Mouse (Mus musculus) ovary, adult 18-20 months (tissue): ENCODE measurements around the gene Dennd1a.

Experiments used
- DNase-seq: peaks from one replicate; pipeline ENCODE4 v3.0.0; 2022; ENCODE audit warnings: low spot score, mixed read lengths

The Dennd1a gene

DNA sequence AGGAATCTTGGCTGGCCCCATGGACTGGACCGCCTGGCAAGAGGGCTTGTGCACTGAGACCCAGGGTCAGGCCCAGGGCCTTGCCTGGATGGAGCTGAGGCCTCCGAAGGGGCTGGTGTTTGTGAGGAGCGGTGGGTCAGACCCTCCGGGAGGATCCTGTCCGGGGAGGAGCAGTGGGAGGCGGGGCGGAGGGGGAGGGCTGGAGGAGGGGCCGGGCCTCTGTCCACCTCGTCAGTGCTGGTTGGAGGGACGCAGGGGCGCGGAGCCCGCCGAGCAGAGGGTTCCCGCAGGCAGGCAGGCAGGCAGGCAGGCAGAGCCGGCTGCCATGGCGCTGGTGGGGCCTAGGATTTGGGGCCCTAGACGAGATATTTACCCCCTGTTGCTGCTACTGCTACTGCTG is 511.2 kb downstream of the Dennd1a start, which contains the start of gene Crb2:
Gene Crb2, plus strand, starts transcription at position 234 of the 400 bp plus-strand sequence.
- no peak for DNase-seq

DNA sequence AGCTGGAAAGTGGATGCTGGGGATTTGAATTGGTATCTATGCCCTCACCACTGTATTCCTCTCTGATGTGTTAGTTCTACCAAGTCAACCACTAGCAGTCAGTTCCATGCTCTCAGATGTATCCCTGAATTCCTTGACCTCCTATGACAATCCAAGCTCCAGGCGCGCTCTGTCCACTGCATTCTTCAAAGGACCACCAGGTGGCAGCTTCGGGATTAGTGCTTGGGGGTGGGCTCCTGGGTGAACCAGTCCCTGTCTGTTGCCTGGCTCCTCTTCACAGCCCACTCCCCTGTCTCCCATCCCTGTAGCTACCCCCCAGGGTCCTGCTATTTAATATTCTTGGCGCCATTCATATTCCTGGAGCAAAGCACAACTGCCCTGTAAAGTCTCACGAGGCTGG is 512.6 kb downstream of the Dennd1a start:
- no peak for DNase-seq

DNA sequence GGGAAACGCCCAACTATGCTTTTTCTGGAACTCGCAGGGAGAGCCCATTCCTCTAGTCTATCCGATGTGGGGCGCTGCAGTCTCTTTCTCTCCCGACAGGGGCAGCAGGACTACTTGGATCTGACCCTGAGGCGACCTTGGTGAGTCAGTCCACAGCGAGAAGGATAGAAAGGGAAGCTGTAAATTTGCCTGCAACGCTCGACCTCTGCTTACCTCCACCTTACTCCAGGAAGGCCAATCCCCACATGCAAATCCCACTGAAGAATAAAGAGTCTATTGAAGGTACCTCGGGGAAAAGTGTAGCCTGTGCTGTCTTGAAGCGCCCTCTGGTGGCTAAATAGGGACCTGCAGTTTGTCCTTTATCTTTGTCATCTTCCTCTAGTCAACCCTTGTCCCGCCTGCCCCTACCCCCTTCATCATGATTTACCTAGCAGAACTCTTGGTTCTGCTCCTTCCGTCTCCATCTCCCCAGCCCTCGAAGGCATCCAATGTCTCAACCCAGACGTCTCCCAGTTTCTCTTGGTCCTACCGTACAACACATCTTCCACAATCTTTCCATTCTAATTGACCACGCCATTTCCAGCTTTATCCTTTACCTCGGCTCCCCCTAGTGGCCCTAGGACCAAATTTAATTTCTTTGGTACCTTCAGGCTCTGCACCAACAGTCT is 515.4 kb downstream of the Dennd1a start:
- peak; percentile 50 for DNase-seq

DNA sequence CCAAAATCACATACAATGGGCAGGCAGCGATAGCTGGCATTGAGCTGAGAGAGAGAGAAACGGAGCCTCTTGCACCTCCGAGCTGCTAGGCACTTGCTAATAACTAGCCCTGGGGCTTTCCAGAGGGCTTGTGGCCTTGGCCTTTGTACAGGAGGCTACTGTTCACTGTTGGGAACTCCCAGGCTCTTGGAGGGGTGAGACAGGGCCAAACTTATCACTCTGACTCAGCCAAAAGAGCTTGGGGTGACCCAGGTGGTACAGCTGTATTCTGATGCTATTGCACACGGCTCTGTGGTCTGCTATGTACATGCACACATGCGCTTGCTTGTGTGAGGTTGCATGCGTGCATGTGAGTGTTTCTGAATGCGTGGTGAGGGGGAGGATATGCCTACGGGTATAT is 517.4 kb downstream of the Dennd1a start:
- peak; percentile 22 for DNase-seq

DNA sequence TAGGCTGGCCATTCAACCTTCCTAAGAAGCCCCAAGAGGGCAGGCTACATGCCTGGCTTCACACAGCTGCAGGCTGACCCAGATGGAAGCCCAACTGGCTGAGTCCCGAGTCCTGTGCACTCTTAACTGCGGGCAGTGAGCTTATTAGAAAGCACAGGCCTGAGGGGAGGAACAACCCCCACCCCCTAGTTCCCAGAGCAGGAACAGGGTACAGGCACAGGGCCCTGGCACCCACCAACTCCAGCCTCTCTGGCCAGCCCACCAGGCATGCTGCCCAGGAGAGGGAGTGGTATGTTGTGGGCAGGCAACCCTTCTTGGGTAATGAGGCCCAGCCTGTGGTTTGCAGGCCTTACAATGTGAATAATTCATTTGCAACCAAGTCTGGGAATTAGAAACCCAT is 518.3 kb downstream of the Dennd1a start:
- DNase-seq, result peak; percentile 43

DNA sequence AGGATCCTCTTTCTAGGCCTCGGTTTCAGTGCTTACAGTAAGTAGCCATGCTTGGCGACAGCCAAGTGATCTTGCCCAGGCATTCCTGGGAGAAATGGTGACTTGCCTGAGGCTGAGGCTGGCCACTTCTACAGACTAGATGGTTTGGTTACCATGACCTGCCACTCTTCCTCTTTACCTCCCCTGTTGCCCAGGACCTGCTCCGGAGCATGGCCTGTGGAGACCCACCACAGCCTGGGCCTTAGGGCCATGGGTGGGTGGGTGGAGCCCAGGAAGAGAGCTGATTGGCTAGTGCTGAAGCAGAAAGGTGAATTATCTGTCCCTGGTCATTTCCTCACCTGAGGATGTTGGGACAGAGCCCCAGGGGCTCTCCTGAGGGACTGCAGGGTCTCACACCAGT is 519.5 kb downstream of the Dennd1a start:
- DNase-seq, result no peak

DNA sequence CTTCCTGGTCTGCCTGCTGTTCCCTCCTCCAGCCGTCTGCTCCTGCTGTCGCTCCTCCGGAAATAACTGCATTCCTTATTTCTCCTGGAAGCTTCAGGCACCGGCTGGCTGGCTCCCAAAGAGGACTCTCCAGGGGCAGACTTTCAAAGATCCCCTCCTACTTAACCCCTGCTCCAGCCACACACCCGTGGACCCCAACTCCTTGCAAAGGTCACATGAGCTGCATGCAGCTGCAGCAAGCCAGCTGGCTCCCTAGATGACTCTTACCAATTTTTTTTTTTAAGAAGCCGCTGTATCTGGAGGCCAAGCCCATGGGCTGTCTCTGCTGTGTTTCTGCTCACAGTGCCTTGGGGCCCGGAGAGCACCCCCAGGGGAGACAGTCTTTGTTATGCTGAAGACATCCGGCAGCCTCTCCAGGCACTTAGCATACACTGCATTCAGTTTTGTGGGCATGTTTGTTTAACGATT is 520.1 kb downstream of the Dennd1a start:
- no peak for DNase-seq

DNA sequence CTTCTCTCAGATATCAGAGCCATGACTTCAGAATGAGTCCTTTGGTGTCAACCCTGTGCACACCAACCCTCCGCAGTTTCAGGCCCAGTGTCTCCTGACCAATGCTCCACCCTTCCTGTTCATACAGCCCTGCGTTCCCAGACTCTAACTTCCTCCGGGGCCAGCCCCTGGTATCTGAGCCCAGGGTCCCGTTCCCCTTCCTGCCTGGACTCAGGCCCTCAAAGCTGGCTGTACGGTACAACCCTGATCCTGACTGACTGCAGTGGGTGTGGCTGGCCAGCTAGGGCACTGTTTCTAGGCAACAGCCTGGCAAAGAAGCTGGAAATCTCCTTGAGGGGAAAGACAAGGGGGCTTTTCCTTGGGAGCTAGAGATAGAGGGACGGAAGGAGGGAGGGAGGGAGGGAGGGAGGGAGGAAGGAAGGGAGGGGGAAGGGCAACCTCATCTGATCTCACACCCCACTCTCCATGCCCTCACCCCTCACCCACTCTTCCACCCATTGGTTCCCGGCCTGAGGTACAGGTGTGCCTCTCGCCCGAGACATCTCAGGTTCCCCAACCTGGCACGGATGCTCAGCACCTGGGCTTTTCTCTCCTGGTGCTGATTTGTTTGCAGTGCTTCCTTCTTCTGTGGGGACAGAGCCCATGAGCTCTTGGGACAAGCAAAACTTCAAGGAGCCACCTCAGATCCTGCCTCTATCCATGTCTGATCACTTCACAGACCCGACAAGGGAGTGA is 521.0 kb downstream of the Dennd1a start:
- DNase-seq, result no peak

DNA sequence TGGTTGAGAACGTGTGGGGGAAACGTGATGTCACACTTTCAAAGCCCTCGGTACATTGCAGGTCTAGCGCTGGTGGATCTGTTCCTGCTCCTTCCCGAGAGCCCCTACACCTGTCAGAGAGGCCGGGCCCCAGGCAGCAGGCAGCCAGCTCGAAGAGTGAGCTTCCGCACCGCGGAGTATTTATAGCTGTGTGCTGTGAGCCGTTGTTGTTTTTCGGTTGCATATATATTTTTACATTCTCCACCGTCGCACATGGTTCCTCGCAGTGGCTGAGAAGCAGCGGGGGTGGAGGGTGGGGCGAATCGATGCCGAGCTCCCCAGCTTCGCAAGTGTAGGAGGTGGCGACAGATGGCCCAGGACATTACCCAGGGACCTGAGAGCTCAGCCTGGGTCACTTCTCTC is 522.1 kb downstream of the Dennd1a start:
- DNase-seq, result no peak

DNA sequence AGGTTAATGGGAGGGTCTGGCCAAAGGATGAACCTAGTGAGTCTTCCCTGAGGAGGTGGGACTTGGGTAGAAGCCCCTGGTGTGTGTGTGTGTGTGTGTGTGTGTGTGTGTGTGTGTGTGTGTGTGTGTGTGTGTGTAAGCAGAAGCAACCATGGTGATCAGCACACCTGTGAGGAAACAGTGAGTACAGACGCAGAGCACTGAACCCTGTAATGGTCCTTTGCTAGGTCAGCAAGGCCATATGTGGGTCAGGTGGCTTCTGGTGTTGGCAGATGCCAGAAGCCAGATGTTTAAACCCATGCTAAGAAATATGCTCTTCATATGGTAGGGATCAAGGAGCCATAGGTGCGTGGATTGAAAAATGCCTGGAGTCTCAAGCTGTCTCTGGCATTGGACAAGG is 522.7 kb downstream of the Dennd1a start:
- DNase-seq, result no peak

DNA sequence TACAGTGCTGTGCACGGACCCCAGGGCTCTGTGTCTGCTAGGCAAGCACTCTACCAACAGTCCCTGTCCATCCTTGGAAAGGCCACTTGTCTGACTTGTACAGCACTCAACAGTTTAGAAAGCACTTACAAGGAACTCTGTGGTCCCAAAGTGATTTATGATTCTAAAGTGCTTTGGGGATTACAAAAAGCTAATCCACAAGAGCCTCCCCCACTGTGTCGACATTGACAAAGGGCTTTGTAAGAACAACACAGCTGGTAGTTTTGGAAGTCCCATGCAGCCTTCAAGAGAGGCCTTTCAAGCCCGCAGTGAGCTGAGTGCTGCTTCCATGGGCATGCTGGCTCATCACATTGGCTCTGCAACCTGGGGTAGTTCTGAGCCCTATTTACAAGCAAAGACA is 523.6 kb downstream of the Dennd1a start:
- no peak for DNase-seq

DNA sequence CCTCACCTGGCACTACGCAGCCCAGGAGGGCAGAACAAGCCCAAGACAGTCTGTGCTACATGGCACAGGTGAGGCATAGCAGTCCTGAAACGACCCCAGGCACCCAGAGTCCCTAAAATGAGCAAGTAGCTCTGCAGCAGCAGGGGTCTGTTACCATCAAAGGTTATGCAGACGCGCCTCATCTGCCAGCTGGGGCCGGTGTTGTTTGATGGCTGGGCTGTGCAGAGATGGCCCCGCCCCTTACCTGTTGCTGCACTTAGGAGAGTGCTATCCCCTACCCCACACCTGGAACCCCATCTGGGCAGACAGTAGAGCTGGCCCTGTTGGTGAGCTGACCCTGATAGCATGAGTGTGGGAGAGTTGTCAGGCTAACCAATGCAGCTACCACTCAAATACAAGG is 526.6 kb downstream of the Dennd1a start:
- no peak for DNase-seq

DNA sequence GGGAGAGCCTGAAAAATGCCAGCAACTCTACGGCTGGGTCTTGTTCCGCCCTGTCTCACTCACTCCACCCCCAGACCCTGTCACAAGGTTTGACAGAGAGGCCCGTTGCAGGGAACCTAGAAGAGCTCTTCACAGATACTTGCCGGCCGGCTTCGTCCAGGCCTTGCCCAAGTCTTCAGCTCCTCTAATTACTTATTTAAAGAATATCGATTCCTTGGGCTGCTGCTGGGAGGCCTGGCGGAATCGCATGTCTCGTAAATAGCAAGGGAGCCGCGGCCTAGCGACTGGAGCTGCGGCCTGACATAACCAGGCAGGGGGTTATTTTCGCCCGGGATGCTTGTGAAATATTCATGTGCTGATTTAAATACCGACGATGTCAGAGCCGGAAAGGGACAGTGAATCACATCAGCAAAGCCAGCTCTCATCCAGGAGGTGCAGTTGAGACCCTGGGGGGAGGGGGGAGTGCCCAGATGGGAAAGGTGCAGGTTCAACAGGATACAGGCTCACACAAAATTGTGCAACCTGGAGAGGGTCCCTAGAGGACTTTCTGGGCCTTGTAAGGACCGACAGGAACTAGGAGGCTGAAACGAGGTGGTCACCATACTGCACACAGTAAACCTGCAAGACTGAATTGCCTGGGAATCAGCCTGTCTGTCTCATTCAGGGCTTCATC is 528.7 kb downstream of the Dennd1a start:
- DNase-seq, result no peak

DNA sequence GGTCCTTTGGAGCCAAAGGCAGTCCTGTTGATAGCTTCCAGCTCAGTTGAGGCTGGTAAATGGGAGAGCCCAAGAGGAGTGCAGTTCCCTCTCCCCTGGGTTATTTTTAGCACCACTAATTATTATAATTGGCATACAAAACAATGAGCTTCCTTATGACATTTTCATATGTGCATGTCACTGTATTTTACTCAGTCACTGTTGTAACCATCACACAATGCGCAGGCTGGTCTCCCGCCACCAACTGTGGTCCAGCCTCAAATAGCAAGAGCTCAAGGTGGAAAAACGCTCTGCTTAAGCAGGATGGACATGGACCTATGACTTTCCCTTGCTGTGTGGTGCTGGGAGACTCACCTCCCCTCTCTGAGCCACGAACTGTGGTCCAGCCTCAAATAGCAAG is 529.4 kb downstream of the Dennd1a start:
- no peak for DNase-seq

DNA sequence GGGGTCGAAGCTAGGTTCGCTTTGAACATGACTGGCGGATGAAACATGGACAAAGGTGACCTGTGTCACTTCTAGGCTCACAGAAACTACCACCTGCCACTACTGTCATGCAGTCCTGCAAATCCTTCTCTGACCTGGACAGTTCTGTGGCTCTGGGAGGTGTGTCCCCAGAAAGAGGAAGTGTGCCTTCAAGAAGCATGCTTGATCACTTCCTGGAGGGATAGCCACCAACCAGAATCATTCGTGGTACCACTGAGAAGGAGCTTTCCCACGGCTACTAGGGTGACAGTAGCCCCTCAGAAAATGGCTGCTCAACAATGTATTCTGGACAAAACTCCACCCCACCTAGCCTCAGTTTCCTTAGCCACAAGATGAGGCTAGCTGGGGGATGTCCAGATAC is 530.2 kb downstream of the Dennd1a start:
- DNase-seq, result no peak

DNA sequence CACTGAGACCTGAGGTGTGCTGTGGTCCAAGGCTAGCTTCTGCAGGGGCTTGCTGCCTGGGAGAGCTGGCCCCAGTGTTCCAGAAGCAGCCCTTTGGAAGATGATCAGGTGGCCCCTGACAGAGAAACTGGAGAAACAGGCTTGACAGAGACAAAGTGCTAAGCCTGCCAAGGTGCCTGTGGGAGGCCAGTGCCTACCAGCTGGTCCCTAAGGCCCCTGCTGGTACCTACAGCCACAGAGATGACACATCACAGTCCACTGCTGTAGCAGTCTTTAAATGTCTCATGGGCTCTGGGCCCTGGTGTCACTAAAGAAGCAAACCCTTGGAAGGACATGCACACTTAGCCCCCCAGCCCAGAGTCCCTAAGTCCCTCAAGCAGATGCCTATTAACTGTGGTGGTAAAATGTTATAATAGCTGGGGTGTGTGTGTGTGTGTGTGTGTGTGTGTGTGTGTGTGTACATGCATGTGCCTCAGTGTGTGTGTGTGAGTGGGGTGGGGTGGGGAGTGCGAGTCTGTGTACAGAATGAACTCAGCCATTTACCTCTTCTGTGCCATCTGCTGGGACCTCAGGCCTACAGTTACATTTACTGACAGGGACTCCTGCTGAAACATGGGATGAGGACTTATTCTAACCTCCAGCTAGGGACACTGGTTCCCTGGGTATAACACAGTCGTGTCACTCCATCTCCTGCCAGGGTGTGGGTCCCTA is 530.8 kb downstream of the Dennd1a start:
- no peak for DNase-seq

DNA sequence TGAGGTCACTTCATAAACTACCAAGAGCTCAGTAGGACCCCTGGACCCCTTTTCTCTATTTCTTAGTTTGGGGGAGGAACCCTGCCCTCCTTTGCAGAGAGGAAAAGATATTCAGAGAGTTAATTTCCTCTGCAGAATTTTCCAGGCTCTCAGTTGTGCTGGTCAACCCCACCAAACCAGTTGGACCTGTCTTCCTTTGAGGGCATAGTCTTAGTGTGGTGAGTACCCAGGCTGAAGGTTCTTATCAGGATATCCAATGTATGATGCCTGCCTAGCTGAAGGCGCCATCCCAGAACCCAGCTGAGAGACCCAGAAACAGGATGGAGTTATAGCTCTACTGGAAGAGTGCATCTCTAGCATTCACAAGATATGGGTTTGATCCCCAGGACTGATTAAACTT is 536.1 kb downstream of the Dennd1a start:
- no peak for DNase-seq

DNA sequence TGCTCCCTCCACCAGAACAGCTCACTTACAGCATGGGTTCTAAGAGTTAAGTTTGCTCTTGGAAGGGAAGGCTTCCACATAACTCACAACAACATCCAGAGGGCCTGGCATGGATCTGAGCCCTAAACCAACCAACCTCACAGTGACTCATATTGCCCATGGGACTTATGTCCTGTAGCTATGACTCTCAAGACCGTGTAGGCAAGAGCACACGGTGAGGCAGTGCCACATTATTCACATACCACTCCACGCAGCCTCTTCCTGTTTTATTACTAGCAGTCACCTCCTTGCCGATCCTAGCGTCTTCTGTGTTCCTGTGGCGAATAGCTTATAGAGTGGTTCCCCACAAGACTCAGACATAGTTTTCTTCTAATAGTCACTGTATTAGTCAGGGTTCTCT is 537.9 kb downstream of the Dennd1a start:
- DNase-seq, result no peak
